Mouse (Mus musculus) CH12.LX (cell line): ENCODE results near the gene Hoxb7. TPM values are rescaled to one million over a fixed set of nuclear protein-coding genes. Genes with fewer than 3 reads are reported as not detected.

Experiments used
- DNase-seq: peaks from one replicate; pipeline ENCODE4 v3.0.0-alpha.2; 2013; ENCODE audit errors: extremely low read depth
- H3K27ac ChIP-seq: 2 replicates; pipeline ENCODE4 v1.5.1; 2012; ENCODE audit warnings: low read depth, mild to moderate bottlenecking, control low read depth, moderate library complexity; ENCODE audit not compliant: insufficient read depth
- H3K27me3 ChIP-seq: replicated peaks from 2 replicates; pipeline ENCODE3; 2012; ENCODE audit warnings: inconsistent platforms
- H3K36me3 ChIP-seq, 2 experiments: replicated peaks in 1 of 2; 2 replicates each; pipeline versions ENCODE3 to v1.6.1; 2012; ENCODE audit warnings: inconsistent platforms in 1 of 2, low read length in 1 of 2, mild to moderate bottlenecking in 1 of 2, mixed read lengths in 1 of 2, moderate library complexity in 1 of 2; ENCODE audit not compliant: control insufficient read depth in 1 of 2, insufficient read depth in 1 of 2
- H3K4me1 ChIP-seq, 2 experiments: 2 replicates each; pipeline ENCODE4 v1.6.1; 2012; ENCODE audit warnings: inconsistent platforms in 1 of 2, moderate library complexity in 1 of 2; ENCODE audit not compliant: insufficient read depth in 2 of 2, control insufficient read depth in 1 of 2
- H3K4me2 ChIP-seq: 2 replicates; pipeline ENCODE4 v1.6.1; 2012; ENCODE audit warnings: low read depth, mild to moderate bottlenecking, control low read depth; ENCODE audit not compliant: poor library complexity, insufficient read depth, severe bottlenecking
- H3K4me3 ChIP-seq, 3 experiments: fragments of 150-350 bp in 1 of 3; sonication (generic) in 1 of 3; replicated peaks in 1 of 3; 2 replicates each; pipeline versions ENCODE3 to v1.5.1; 2011 to 2012; ENCODE audit warnings: low read depth in 2 of 3, low read length in 2 of 3, mild to moderate bottlenecking in 2 of 3, moderate library complexity in 2 of 3, control low read depth in 1 of 3, improper control_type of control experiment in 1 of 3, inconsistent platforms in 1 of 3, mixed read lengths in 1 of 3; ENCODE audit not compliant: poor library complexity in 1 of 3
- H3K79me2 ChIP-seq: replicated peaks from 2 replicates; pipeline ENCODE4 v1.6.1; 2012; ENCODE audit warnings: mild to moderate bottlenecking, moderate library complexity; ENCODE audit not compliant: control insufficient read depth, poor library complexity, insufficient read depth, severe bottlenecking; ENCODE audit errors: extremely low read depth
- H3K9ac ChIP-seq: 2 replicates; pipeline ENCODE4 v1.6.1; 2012; ENCODE audit warnings: low read depth, mild to moderate bottlenecking, control low read depth, moderate library complexity; ENCODE audit not compliant: insufficient read depth
- H3K9me3 ChIP-seq: replicated peaks from 2 replicates; pipeline ENCODE3; 2012; ENCODE audit warnings: low read length, inconsistent platforms, mixed read lengths
- BHLHE40 ChIP-seq: IDR thresholded peaks from 2 replicates; pipeline ENCODE4 v1.6.1; 2011; ENCODE audit warnings: mild to moderate bottlenecking, low read depth, low read length, improper control_type of control experiment
- CHD1 ChIP-seq: IDR thresholded peaks from 2 replicates; pipeline ENCODE4 v1.6.1; 2012; ENCODE audit warnings: low read depth, low read length, improper control_type of control experiment, inconsistent platforms
- CHD2 ChIP-seq: IDR thresholded peaks from 2 replicates; pipeline ENCODE4 v1.6.1; 2011; ENCODE audit warnings: low read length, improper control_type of control experiment
- CTCF ChIP-seq, 2 experiments: IDR thresholded peaks in 1 of 2; conservative IDR thresholded peaks in 1 of 2; 2 replicates each; pipeline ENCODE4 v1.5.1; 2011 to 2012; ENCODE audit warnings: low read depth in 2 of 2, low read length in 2 of 2, improper control_type of control experiment in 1 of 2, inconsistent platforms in 1 of 2, mild to moderate bottlenecking in 1 of 2, moderate library complexity in 1 of 2
- EP300 ChIP-seq: IDR thresholded peaks from 2 replicates; pipeline ENCODE4 v1.6.1; 2011; ENCODE audit warnings: low read length, improper control_type of control experiment
- ETS1 ChIP-seq: conservative IDR thresholded peaks from 2 replicates; pipeline ENCODE4 v1.6.1; 2012; ENCODE audit warnings: low read depth, mild to moderate bottlenecking, inconsistent platforms, low read length, improper control_type of control experiment, moderate library complexity
- IRF4 ChIP-seq: IDR thresholded peaks from 2 replicates; pipeline ENCODE4 v1.6.1; 2014; ENCODE audit warnings: low read depth, mild to moderate bottlenecking, inconsistent platforms, low read length, improper control_type of control experiment
- JUN ChIP-seq: IDR thresholded peaks from 2 replicates; pipeline ENCODE4 v1.6.1; 2011; ENCODE audit warnings: low read depth, mild to moderate bottlenecking, low read length, improper control_type of control experiment, moderate library complexity; ENCODE audit not compliant: insufficient read depth
- MAFK ChIP-seq: IDR thresholded peaks from 2 replicates; pipeline ENCODE4 v1.6.1; 2011; ENCODE audit warnings: low read length, improper control_type of control experiment; ENCODE audit not compliant: insufficient replicate concordance
- MAZ ChIP-seq: IDR thresholded peaks from 2 replicates; pipeline ENCODE4 v1.6.1; 2012; ENCODE audit warnings: low read depth, mild to moderate bottlenecking, inconsistent platforms, low read length, improper control_type of control experiment, moderate library complexity
- MEF2A ChIP-seq: IDR thresholded peaks from 2 replicates; pipeline ENCODE4 v1.6.1; 2014; ENCODE audit warnings: low read depth, mild to moderate bottlenecking, inconsistent platforms, low read length, improper control_type of control experiment, borderline replicate concordance
- NELFE ChIP-seq: IDR thresholded peaks from 2 replicates; pipeline ENCODE4 v1.6.1; 2011; ENCODE audit warnings: low read depth, low read length, improper control_type of control experiment
- POLR2A ChIP-seq: IDR thresholded peaks from 2 replicates; pipeline ENCODE4 v1.6.1; 2011; ENCODE audit warnings: low read depth, mild to moderate bottlenecking, improper control_type of control experiment, low read length
- RAD21 ChIP-seq: IDR thresholded peaks from 2 replicates; pipeline ENCODE4 v1.6.1; 2011; ENCODE audit warnings: low read depth, mild to moderate bottlenecking, low read length, improper control_type of control experiment, moderate library complexity
- SIN3A ChIP-seq: IDR thresholded peaks from 2 replicates; pipeline ENCODE4 v1.6.1; 2012; ENCODE audit warnings: low read length, improper control_type of control experiment, inconsistent platforms
- SMC3 ChIP-seq: IDR thresholded peaks from 2 replicates; pipeline ENCODE4 v1.6.1; 2011; ENCODE audit warnings: low read depth, low read length, improper control_type of control experiment
- TBP ChIP-seq: conservative IDR thresholded peaks from 2 replicates; pipeline ENCODE4 v1.6.1; 2011; ENCODE audit warnings: low read depth, low read length, improper control_type of control experiment
- USF1 ChIP-seq: IDR thresholded peaks from 2 replicates; pipeline ENCODE4 v1.6.1; 2014; ENCODE audit warnings: low read depth, mild to moderate bottlenecking, inconsistent platforms, low read length, improper control_type of control experiment
- USF2 ChIP-seq: conservative IDR thresholded peaks from 2 replicates; pipeline ENCODE4 v1.6.1; 2011; ENCODE audit warnings: low read depth, low read length, improper control_type of control experiment
- ZC3H11A ChIP-seq: IDR thresholded peaks from 2 replicates; pipeline ENCODE4 v1.6.1; 2012; ENCODE audit warnings: low read depth, mild to moderate bottlenecking, inconsistent platforms, low read length, improper control_type of control experiment
- ZKSCAN1 ChIP-seq: IDR thresholded peaks from 2 replicates; pipeline ENCODE4 v1.6.1; 2012; ENCODE audit warnings: low read depth, inconsistent platforms, low read length, improper control_type of control experiment, borderline replicate concordance
- ZMIZ1 ChIP-seq: IDR thresholded peaks from 2 replicates; pipeline ENCODE4 v1.6.1; 2012; ENCODE audit warnings: low read depth, mild to moderate bottlenecking, inconsistent platforms, low read length, improper control_type of control experiment
- dilution Hi-C: fragments of 300-500 bp; cut with MboI; formaldehyde crosslinking; loops from 2 replicates; pipeline ENCODE4 v1.14.3; 2020; ENCODE audit warnings: low sequenced_read_pairs; ENCODE audit not compliant: extremely low pct_unique_long_range_greater_than_20kb, extremely low pct_ligation_motif_present
- in situ Hi-C: fragments of 300-500 bp; cut with MboI; formaldehyde crosslinking; loops from 3 replicates; pipeline ENCODE4 v1.14.3; 2019; ENCODE audit warnings: low sequenced_read_pairs, low pct_ligation_motif_present, low pct_unique_long_range_greater_than_20kb, mixed read lengths
- polyA plus RNA-seq: library from polyadenylated mRNA; unstranded; fragments of >175 nt; gene quantifications from 2 replicates; pipeline ENCODE4 v1.2.1, GENCODE M21; 2012; ENCODE audit warnings: low read depth; ENCODE audit not compliant: insufficient read length
- total RNA-seq, 2 experiments: library from RNA; depleted of rRNA; stranded (reverse); fragments of 300-350 nt in 1 of 2; fragments of >200 nt in 1 of 2; gene quantifications; 2 replicates each; pipeline ENCODE4 v1.2.3; 2012 to 2014

The Hoxb7 gene
- total and polyA plus RNA-seq, 3 experiments = not detected

- no peaks in the 10 kb centered on the region for H3K9me3 ChIP-seq
- no peak for DNase-seq
- in situ Hi-C loops = loop anchor here (25.0 kb wide), 1 partner anchor 215 kb away; no protein-coding TSS in a partner anchor
- H3K36me3 ChIP-seq = peaks cover 0 to 11% of the 10 kb centered on the region in 2 experiments
- no peak overlapping the region for H3K9ac ChIP-seq
- TF ChIP-seq ETS1 = no peak
- TF ChIP-seq POLR2A = no peak
- no peak for TF ChIP-seq USF2
- TF ChIP-seq BHLHE40 = no peak
- no peak for TF ChIP-seq CTCF (conservative IDR thresholded peaks at IDR 0.05 in 1 of 2, IDR thresholded peaks at IDR 0.05 in 1 of 2; ENCODE audit: low read depth in 2 of 2, low read length in 2 of 2)
- TF ChIP-seq ZMIZ1 = no peak
- no peak for TF ChIP-seq MAZ
- TF ChIP-seq RAD21 = no peak
- no peak for TF ChIP-seq EP300
- TF ChIP-seq MEF2A = no peak
- TF ChIP-seq ZC3H11A = no peak
- no peak for TF ChIP-seq NELFE
- TF ChIP-seq TBP = no peak
- no peak for TF ChIP-seq ZKSCAN1
- no peak overlapping the region for H3K27ac ChIP-seq
- no peak overlapping the region for H3K4me3 ChIP-seq
- dilution Hi-C loops = no loop called here
- H3K4me2 ChIP-seq = no peak overlapping the region
- H3K27me3 ChIP-seq = no peaks in the 10 kb centered on the region
- H3K4me1 ChIP-seq = peaks cover 4 to 15% of the 10 kb centered on the region in 2 experiments; a peak in 2 of 4 replicates
- H3K79me2 ChIP-seq = no peaks in the 10 kb centered on the region
Measured at GRCm38 (mm10) chr11:96321846-96322245, 35.4 kb downstream of the Hoxb7 start.

- H3K27me3 ChIP-seq = no peaks in the 10 kb centered on the region
Measured at GRCm38 (mm10) chr11:96322738-96323137, 36.3 kb downstream of the Hoxb7 start.

More at GRCm38 (mm10) chr11:96322738-96323137, 36.3 kb downstream of the Hoxb7 start:
- Histone ChIP-seq H3K4me3 (no peak overlapping the region), H3K9me3 (no peaks in the 10 kb centered on the region), H3K36me3 (peaks cover 0 to 11% of the 10 kb centered on the region in 2 experiments), H3K4me1 (peaks cover 3 to 11% of the 10 kb centered on the region in 2 experiments; a peak in 2 of 4 replicates), H3K27ac (no peak overlapping the region), H3K79me2 (no peaks in the 10 kb centered on the region), H3K4me2 (no peak overlapping the region), H3K9ac (no peak overlapping the region)
- no peak for DNase-seq
- TF ChIP-seq CHD1 = no peak
- no peak for TF ChIP-seq MAFK
- TF ChIP-seq IRF4 = no peak
- TF ChIP-seq CTCF (conservative IDR thresholded peaks at IDR 0.05 in 1 of 2, IDR thresholded peaks at IDR 0.05 in 1 of 2; ENCODE audit: low read depth in 2 of 2, low read length in 2 of 2) = no peak
- no peak for TF ChIP-seq EP300
- no peak for TF ChIP-seq MEF2A
- TF ChIP-seq BHLHE40 = no peak
- no peak for TF ChIP-seq MAZ
- no peak for TF ChIP-seq SIN3A
- no peak for TF ChIP-seq ZC3H11A
- TF ChIP-seq USF1 = no peak
- no peak for TF ChIP-seq ZKSCAN1
- no peak for TF ChIP-seq JUN
- no peak for TF ChIP-seq CHD2
- no peak for TF ChIP-seq SMC3
- TF ChIP-seq USF2 = no peak
- in situ Hi-C loops = loop anchor here (25.0 kb wide), 1 partner anchor 215 kb away; no protein-coding TSS in a partner anchor
- dilution Hi-C loops = no loop called here
